Mouse (Mus musculus): ENCODE data around the gene Zdhhc21. TPM values are rescaled to one million over a fixed set of nuclear protein-coding genes. Genes with fewer than 3 reads are reported as not detected.
A peak's percentile ranks its signal among the peaks of the same experiment; 100 is the strongest.

Zdhhc21 gene
- total RNA-seq (2014; rRNA removed) (6.2 and 6.4 TPM in 2 replicates), polyA plus RNA-seq (2012; rRNA removed) (1.5 and 2.6 TPM in 2 replicates)

DNA sequence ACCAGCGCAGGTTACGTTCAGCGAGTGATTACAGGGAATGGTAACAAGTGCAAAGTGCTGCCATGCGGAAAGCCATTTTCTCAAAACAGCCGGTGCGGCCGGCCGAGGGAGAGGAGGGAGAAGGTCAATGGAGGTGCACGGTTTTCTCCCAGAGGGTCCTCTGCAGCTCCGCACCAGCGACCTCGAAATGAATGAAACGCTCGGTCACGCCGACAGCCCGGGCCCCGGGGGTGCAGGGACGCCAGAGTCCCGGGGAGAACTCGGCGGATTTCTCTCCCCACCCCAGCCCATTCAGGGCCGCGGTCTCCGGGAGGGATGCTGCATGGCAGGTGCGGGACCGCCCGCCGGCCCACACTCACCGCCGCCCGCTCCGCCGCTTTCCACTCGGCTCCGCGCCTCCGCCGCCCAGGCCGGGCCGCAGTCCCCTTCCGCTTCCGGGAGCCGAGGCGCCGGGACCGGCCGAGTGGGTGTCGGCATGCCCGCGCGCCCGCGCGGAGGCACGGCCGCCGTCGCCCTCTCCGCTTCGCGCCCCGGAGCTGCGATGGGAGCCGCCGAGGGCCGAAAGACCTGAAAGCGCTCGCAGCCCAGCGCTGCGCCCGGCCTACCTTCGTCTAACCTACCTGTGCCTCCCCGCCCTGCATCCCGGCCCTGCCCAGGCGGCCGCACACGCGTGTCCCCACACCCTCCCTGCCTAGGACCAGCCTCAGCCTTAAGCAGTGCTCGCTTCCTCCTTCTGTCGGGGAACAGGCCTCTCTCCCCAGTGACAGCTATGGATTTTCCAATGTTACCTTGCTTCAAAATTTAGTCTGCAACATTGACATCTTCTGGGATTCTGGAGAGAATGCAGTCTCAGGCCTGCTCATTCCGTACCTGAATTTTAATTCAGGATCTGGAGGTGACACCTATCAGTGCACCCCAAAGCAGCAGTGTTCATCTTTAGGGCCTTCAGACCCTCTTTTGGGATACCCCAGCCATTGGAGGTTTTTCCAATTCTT lies at the start of gene Zdhhc21:
Gene Zdhhc21, minus strand, starts transcription at position 828 of the 995 bp plus-strand sequence.
- DNase-seq (ENCODE audit: extremely low read depth, low read depth, low spot score) = peak; percentile 45
- Histone ChIP-seq H3K36me3 (ENCODE audit: control insufficient read depth, insufficient read depth, low read length) (no peaks in the 10 kb centered on the region), H3K79me2 (ENCODE audit: control insufficient read depth, insufficient read depth, low read length) (0 out of 2 replicates have a peak, but pooled peaks cover 3% of the 10 kb centered on the region), H3K4me3 (ENCODE audit: insufficient read depth, low read depth, low read length) (peak within 1 kb of the TSS; percentile 80), H3K4me1 (ENCODE audit: control insufficient read depth, insufficient read depth, low read length) (no peaks in the 10 kb centered on the region; the same call in 1 of the 2 replicates), H3K27me3 (ENCODE audit: control insufficient read depth, insufficient read depth, low read length) (no peaks in the 10 kb centered on the region), H3K9ac (ENCODE audit: low read depth, low read length) (peak within 1 kb of the TSS; percentile 88), H3K27ac (replicated peaks; ENCODE audit: insufficient read depth, low read depth, low read length) (no peak within 1 kb of the TSS)
- TF ChIP-seq POLR2A (IDR thresholded peaks at IDR 0.05; ENCODE audit: extremely low read depth, insufficient read depth, low read length) = 0 out of 2 replicates have a peak, but pooled peaks have one; percentile 3
- TF ChIP-seq CTCF (IDR thresholded peaks at IDR 0.05; ENCODE audit: low read depth, low read length) = no peak
- 2% methylated on average over 80 of the region's 82 CpGs for WGBS

DNA sequence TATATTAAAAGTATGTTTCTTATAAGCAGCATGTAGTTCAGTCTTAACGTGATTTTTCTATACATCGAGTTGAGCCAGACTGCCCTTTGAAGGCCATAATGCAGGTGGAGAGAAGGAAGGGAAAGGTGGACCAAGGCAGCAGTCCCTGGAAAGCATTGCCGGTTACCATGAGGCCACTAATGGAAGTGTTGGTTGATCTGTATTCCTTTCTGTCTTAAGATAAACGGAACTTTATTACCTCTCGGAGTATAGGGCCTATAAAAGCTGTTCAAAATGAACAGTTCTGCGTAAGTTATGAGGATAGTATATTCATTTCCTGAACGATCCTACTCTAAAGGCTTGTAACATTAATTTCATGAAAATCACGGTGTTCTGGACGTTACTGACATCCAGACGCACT lies 35.5 kb upstream of the Zdhhc21 start:
- no peak for DNase-seq (ENCODE audit: extremely low read depth, low read depth, low spot score)
- Histone ChIP-seq H3K4me3 (ENCODE audit: insufficient read depth, low read depth, low read length) (no peak overlapping the region), H3K27ac (replicated peaks; ENCODE audit: insufficient read depth, low read depth, low read length) (no peak overlapping the region), H3K36me3 (ENCODE audit: control insufficient read depth, insufficient read depth, low read length) (no peaks in the 10 kb centered on the region), H3K4me1 (ENCODE audit: control insufficient read depth, insufficient read depth, low read length) (no peaks in the 10 kb centered on the region), H3K79me2 (ENCODE audit: control insufficient read depth, insufficient read depth, low read length) (no peaks in the 10 kb centered on the region), H3K9ac (ENCODE audit: low read depth, low read length) (no peak overlapping the region), H3K27me3 (ENCODE audit: control insufficient read depth, insufficient read depth, low read length) (no peaks in the 10 kb centered on the region)
- WGBS = 91% methylated on average over 10 of the region's 10 CpGs
- TF ChIP-seq POLR2A (IDR thresholded peaks at IDR 0.05; ENCODE audit: extremely low read depth, insufficient read depth, low read length) (no peak), CTCF (IDR thresholded peaks at IDR 0.05; ENCODE audit: low read depth, low read length) (no peak)

DNA sequence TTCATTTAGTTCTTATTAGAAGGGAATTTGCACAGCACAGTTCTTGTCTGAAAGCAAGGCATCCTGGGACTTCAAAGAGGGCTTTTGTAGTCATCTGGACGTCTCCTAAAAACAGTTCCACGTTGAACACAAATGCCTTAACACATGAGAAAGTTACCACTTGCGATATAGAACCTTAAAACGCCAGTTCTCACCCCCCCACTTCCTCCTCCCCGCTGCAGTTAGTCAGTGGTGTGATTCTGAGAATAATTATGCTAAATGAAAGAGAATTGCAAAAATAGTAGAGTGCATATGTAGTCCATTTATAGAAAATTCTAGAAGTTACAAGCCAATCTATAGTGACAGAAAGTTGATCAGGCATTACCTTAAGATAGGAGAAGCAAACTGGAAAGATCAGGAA lies 32.5 kb upstream of the Zdhhc21 start:
- Histone ChIP-seq H3K4me1 (ENCODE audit: control insufficient read depth, insufficient read depth, low read length) (no peaks in the 10 kb centered on the region), H3K27ac (replicated peaks; ENCODE audit: insufficient read depth, low read depth, low read length) (no peak overlapping the region), H3K79me2 (ENCODE audit: control insufficient read depth, insufficient read depth, low read length) (no peaks in the 10 kb centered on the region), H3K4me3 (ENCODE audit: insufficient read depth, low read depth, low read length) (no peak overlapping the region), H3K27me3 (ENCODE audit: control insufficient read depth, insufficient read depth, low read length) (no peaks in the 10 kb centered on the region), H3K36me3 (ENCODE audit: control insufficient read depth, insufficient read depth, low read length) (no peaks in the 10 kb centered on the region), H3K9ac (ENCODE audit: low read depth, low read length) (no peak overlapping the region)
- no peak for TF ChIP-seq POLR2A (IDR thresholded peaks at IDR 0.05; ENCODE audit: extremely low read depth, insufficient read depth, low read length)
- no peak for TF ChIP-seq CTCF (IDR thresholded peaks at IDR 0.05; ENCODE audit: low read depth, low read length)
- DNase-seq (ENCODE audit: extremely low read depth, low read depth, low spot score) = no peak
- 85% methylated on average over 5 of the region's 5 CpGs for WGBS

DNA sequence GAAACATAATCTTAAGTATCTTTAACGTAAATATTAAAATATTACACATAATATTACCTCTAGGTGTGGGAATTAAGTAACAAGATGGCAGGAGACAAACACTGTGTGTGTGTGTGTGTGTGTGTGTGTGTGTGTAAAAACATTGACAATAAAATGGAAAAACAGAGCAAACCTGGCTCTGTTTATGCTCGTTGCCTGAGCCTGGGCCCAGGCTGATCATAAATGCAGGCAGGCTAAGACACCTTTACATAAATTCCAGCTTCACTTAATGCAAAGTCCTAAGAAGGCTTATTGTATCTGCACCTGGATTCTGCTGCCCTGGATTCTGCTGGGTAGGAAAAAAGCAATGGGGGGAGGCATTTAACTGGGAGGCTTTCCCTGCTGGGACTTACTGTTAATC lies 31.8 kb upstream of the Zdhhc21 start:
- H3K27ac ChIP-seq (replicated peaks; ENCODE audit: insufficient read depth, low read depth, low read length) = no peak overlapping the region
- no peaks in the 10 kb centered on the region for H3K79me2 ChIP-seq (ENCODE audit: control insufficient read depth, insufficient read depth, low read length)
- 90% methylated on average over 2 of the region's 2 CpGs for WGBS
- no peaks in the 10 kb centered on the region for H3K4me1 ChIP-seq (ENCODE audit: control insufficient read depth, insufficient read depth, low read length)
- DNase-seq (ENCODE audit: extremely low read depth, low read depth, low spot score) = no peak
- H3K27me3 ChIP-seq (ENCODE audit: control insufficient read depth, insufficient read depth, low read length) = no peaks in the 10 kb centered on the region
- H3K9ac ChIP-seq (ENCODE audit: low read depth, low read length) = no peak overlapping the region
- TF ChIP-seq POLR2A (IDR thresholded peaks at IDR 0.05; ENCODE audit: extremely low read depth, insufficient read depth, low read length) (no peak), CTCF (IDR thresholded peaks at IDR 0.05; ENCODE audit: low read depth, low read length) (no peak)
- H3K36me3 ChIP-seq (ENCODE audit: control insufficient read depth, insufficient read depth, low read length) = no peaks in the 10 kb centered on the region
- no peak overlapping the region for H3K4me3 ChIP-seq (ENCODE audit: insufficient read depth, low read depth, low read length)

DNA sequence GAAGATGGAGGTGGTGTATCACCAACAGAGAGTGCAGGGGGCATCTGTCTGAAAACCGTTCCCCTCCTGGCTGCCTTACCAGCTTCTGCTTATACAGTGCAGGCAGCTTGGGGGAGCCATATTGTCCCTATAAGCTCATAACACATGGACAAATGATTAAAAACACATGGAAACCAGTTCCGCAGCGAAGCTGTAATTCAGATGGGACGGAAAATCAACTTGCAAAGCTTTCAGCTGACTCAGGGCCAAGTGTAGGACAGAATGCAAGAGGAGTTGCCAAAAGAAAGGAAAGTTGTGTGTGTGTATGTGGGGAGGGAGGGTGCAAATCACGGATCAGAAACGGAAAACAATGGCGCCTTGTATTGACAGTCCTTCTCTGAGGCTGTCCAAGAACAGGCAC lies 31.3 kb upstream of the Zdhhc21 start:
- no peak for DNase-seq (ENCODE audit: extremely low read depth, low read depth, low spot score)
- no peaks in the 10 kb centered on the region for H3K36me3 ChIP-seq (ENCODE audit: control insufficient read depth, insufficient read depth, low read length)
- no peak overlapping the region for H3K4me3 ChIP-seq (ENCODE audit: insufficient read depth, low read depth, low read length)
- no peak overlapping the region for H3K27ac ChIP-seq (replicated peaks; ENCODE audit: insufficient read depth, low read depth, low read length)
- 93% methylated on average over 7 of the region's 7 CpGs for WGBS
- H3K79me2 ChIP-seq (ENCODE audit: control insufficient read depth, insufficient read depth, low read length) = no peaks in the 10 kb centered on the region
- TF ChIP-seq POLR2A (IDR thresholded peaks at IDR 0.05; ENCODE audit: extremely low read depth, insufficient read depth, low read length) = no peak
- TF ChIP-seq CTCF (IDR thresholded peaks at IDR 0.05; ENCODE audit: low read depth, low read length) = no peak
- no peaks in the 10 kb centered on the region for H3K4me1 ChIP-seq (ENCODE audit: control insufficient read depth, insufficient read depth, low read length)
- H3K9ac ChIP-seq (ENCODE audit: low read depth, low read length) = no peak overlapping the region
- no peaks in the 10 kb centered on the region for H3K27me3 ChIP-seq (ENCODE audit: control insufficient read depth, insufficient read depth, low read length)

DNA sequence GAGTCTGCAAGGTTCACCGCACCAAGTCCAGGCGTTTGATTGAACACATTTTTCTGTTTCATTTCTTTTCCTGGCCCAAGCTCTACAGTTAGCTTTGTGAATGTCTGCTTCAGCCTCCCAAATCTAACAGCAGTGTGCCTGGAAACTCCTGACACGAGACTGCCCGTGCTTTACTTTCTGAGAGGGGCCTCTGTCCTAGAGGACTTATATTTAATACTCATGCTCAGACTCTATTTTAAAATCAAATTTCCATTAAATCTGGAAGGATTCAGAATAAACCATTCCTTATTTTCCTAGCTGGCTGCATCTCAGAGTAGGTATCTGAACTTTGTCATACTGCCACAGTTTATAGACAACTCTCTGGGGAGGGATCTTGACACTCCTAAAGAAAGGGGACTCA lies 30.8 kb upstream of the Zdhhc21 start:
- WGBS = 85% methylated on average over 4 of the region's 4 CpGs
- H3K79me2 ChIP-seq (ENCODE audit: control insufficient read depth, insufficient read depth, low read length) = no peaks in the 10 kb centered on the region
- no peaks in the 10 kb centered on the region for H3K4me1 ChIP-seq (ENCODE audit: control insufficient read depth, insufficient read depth, low read length)
- no peaks in the 10 kb centered on the region for H3K27me3 ChIP-seq (ENCODE audit: control insufficient read depth, insufficient read depth, low read length)
- no peak overlapping the region for H3K9ac ChIP-seq (ENCODE audit: low read depth, low read length)
- no peak for TF ChIP-seq POLR2A (IDR thresholded peaks at IDR 0.05; ENCODE audit: extremely low read depth, insufficient read depth, low read length)
- no peak for TF ChIP-seq CTCF (IDR thresholded peaks at IDR 0.05; ENCODE audit: low read depth, low read length)
- no peaks in the 10 kb centered on the region for H3K36me3 ChIP-seq (ENCODE audit: control insufficient read depth, insufficient read depth, low read length)
- H3K4me3 ChIP-seq (ENCODE audit: insufficient read depth, low read depth, low read length) = no peak overlapping the region
- H3K27ac ChIP-seq (replicated peaks; ENCODE audit: insufficient read depth, low read depth, low read length) = no peak overlapping the region
- DNase-seq (ENCODE audit: extremely low read depth, low read depth, low spot score) = no peak
